Mouse (Mus musculus) Patski (cell line): ENCODE measurements around the gene 1700025G04Rik. TPM values are rescaled to one million over a fixed set of nuclear protein-coding genes. Genes with fewer than 3 reads are reported as not detected.
"Not testable (repeated sequence)": the region's sequence is repeated elsewhere in the genome, so short reads cannot be mapped to it uniquely, and the experiment has no call there.

ENCODE experiments used
- ATAC-seq: fragments of 100-300 bp; one replicate; pipeline ENCODE4 v1.8.0; 2021
- CTCF ChIA-PET: fragments of 350-600 bp; sonication (Branson Sonifier 250); formaldehyde crosslinking; loops from one replicate; lab custom pipeline; 2022; ENCODE audit warnings: inconsistent platforms; lab: Charles Lee
- POLR2A ChIA-PET: fragments of 350-600 bp; sonication (Branson Sonifier 250); formaldehyde crosslinking; loops from one replicate; lab custom pipeline; 2022; ENCODE audit warnings: antibody characterized with exemption, inconsistent platforms; lab: Charles Lee
- DNase-seq: peaks from one replicate; pipeline ENCODE4 v3.0.0-alpha.2; 2011; ENCODE audit warnings: low read depth, low spot score
- H3K27me3 ChIP-seq: fragments of 371-371 bp; one replicate; pipeline ENCODE4 v1.5.1; 2021
- CTCF ChIP-seq: fragments of 100-300 bp; IDR thresholded peaks from one replicate; pipeline ENCODE4 v1.5.1; 2021
- in situ Hi-C: fragments of 300-500 bp; cut with MboI; formaldehyde crosslinking; loops from 3 replicates; pipeline ENCODE4 v1.11.1; 2018; ENCODE audit warnings: low pct_unique_long_range_greater_than_20kb, mixed read lengths
- polyA plus RNA-seq: library from polyadenylated mRNA; unstranded; gene quantifications from one replicate; pipeline ENCODE4 v1.2.3, GENCODE M21; 2021

The 1700025G04Rik gene
- polyA plus RNA-seq, 1 experiment from 2014 or later, result 56.7 TPM

DNA sequence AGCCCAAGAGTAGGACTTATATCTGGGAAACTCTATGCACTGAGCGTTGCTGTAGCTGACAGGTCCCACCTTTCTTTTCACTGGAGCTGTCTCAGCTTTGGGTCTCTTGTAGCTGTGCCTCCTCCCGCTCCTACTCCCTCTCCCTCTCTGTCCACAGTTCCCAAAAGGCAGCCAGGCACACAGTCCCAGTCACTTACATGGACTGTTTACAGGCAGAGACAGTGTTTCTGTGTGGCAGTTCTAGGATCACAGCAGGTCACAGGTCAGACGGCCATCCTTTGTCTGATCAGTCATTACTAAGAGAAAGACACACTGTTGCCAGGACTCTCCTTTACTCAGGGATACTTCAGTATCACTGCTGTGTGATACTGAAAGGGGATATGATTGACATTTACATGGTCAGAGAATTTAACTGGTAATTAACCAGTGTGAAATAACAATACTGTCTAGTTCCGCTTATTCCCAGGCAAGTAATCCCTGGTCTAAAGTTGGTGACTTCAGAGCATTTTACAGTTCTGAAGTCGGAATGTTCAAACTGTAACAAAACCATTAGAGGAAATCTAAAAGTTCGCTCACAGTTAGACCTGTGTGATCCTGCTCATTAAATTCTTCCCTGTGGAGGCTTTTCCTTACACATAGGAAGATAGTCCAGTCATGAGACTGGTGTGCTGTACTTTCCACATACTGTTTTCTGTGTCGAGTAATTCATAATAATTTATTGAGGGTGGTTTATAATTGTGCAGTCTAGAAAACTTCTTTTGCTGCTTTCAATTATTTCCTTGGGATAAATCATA, 279.1 kb downstream of the 1700025G04Rik start:
- ATAC-seq (no peak), DNase-seq (no peak)
- ChIA-PET CTCF (no interaction called here), POLR2A (no interaction called here)
- TF ChIP-seq CTCF, result no peak
- no peaks in the 10 kb centered on the region for H3K27me3 ChIP-seq
- in situ Hi-C loops, result no loop called here

DNA sequence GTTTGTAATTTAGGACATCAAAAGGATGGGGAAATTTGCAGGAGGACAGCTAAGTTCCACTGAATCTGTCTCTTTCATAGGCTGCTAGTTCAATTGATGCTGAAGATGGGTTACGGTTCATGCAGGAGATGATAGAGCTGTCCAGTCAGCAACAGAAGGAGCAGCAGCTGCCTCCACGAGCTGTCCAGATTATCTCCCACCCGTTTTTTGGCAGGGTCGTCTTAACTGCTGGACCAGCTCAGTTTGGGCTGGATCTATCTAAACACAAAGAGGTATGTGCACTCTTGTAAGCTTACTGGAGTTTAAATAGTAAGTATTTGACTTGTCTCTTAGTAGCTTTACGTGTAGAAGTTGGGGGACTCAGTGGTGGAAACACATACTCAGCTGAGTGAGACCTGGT, 282.6 kb downstream of the 1700025G04Rik start:
- DNase-seq (no peak), ATAC-seq (no peak)
- TF ChIP-seq CTCF, result no peak
- in situ Hi-C loops, result no loop called here
- POLR2A ChIA-PET, result interaction anchor here (0.5 kb wide), 1 partner anchor 22 kb away, joined by 3 read pairs; no protein-coding TSS in a partner anchor
- H3K27me3 ChIP-seq, result no peaks in the 10 kb centered on the region
- CTCF ChIA-PET, result interaction anchor here (2.8 kb wide), 1 partner anchor 562 kb away, joined by 8 read pairs; no protein-coding TSS in a partner anchor

GRCm38 (mm10) chr1:151802795-151803194, 287.1 kb downstream of the 1700025G04Rik start:
- H3K27me3 ChIP-seq, in situ Hi-C loops, ATAC-seq, CTCF ChIA-PET, POLR2A ChIA-PET, DNase-seq: not testable (repeated sequence)
